Mouse (Mus musculus) midbrain, postnatal 0 days (tissue): ENCODE results near the gene Jag2. TPM values are rescaled to one million over a fixed set of nuclear protein-coding genes. Genes with fewer than 3 reads are reported as not detected.

ENCODE experiments used
- ATAC-seq: fragments of 200-750 bp; cut with Nextera tagmentation; 2 replicates; pipeline ENCODE4 v1.8.0; 2017; ENCODE audit warnings: moderate number of reproducible peaks, mild to moderate bottlenecking, moderate TSS enrichment, moderate library complexity; ENCODE audit not compliant: low FRiP score
- DNase-seq: peaks from one replicate; pipeline ENCODE4 v3.0.0-alpha.2; 2015; ENCODE audit warnings: low spot score
- H3K27ac ChIP-seq: fragments of 300-500 bp; sonication (generic); 2 replicates; pipeline ENCODE4 v1.5.1; 2014; ENCODE audit warnings: low read depth, mild to moderate bottlenecking, low read length, mixed read lengths
- H3K27me3 ChIP-seq: fragments of 300-500 bp; sonication (generic); 2 replicates; pipeline ENCODE4 v1.6.1; 2014; ENCODE audit warnings: low read length, control low read depth, mixed read lengths; ENCODE audit not compliant: insufficient read depth
- H3K36me3 ChIP-seq: fragments of 300-500 bp; sonication (generic); 2 replicates; pipeline ENCODE4 v1.6.1; 2014; ENCODE audit warnings: low read length, control low read depth, mixed read lengths; ENCODE audit not compliant: insufficient read depth
- H3K4me1 ChIP-seq: fragments of 300-500 bp; sonication (generic); 2 replicates; pipeline ENCODE4 v1.6.1; 2014; ENCODE audit warnings: mild to moderate bottlenecking, control low read depth, antibody characterized with exemption, low read length, mixed read lengths; ENCODE audit not compliant: insufficient read depth
- H3K4me2 ChIP-seq: fragments of 300-500 bp; sonication (generic); 2 replicates; pipeline ENCODE4 v1.6.1; 2014; ENCODE audit warnings: low read depth, mild to moderate bottlenecking, low read length, mixed read lengths; ENCODE audit not compliant: poor library complexity, severe bottlenecking
- H3K4me3 ChIP-seq: fragments of 300-500 bp; sonication (generic); 2 replicates; pipeline ENCODE4 v1.5.1; 2014; ENCODE audit warnings: low read depth, mild to moderate bottlenecking, low read length, moderate library complexity
- H3K9ac ChIP-seq: fragments of 300-500 bp; sonication (generic); replicated peaks from 2 replicates; pipeline ENCODE4 v1.6.1; 2014; ENCODE audit warnings: mild to moderate bottlenecking, low read length, moderate library complexity, mixed read lengths; ENCODE audit not compliant: poor library complexity, severe bottlenecking
- H3K9me3 ChIP-seq: fragments of 300-500 bp; sonication (generic); 2 replicates; pipeline ENCODE4 v1.6.1; 2016; ENCODE audit warnings: low read length, control low read depth
- CTCF ChIP-seq: IDR thresholded peaks from 2 replicates; pipeline ENCODE4 v1.5.1; 2016; ENCODE audit warnings: antibody characterized with exemption, mild to moderate bottlenecking
- WGBS: fragments of 180-500 bp; shearing (Covaris S2); extraction: QIAGEN DNeasy Blood & Tissue Kit; methylation state at CpG from one replicate; pipeline ENCODE4 v1.1.7; 2014; 5-methylcytosine and 5-hydroxymethylcytosine counted together
- polyA plus RNA-seq: library from polyadenylated mRNA; unstranded; fragments of >200 nt; fragmentation: Nextera tagmentation; extraction: Ambion mirVana; gene quantifications from 2 replicates; pipeline ENCODE4 v1.2.1, GENCODE M21; 2015
- total RNA-seq: library from RNA; depleted of rRNA; stranded (reverse); fragments of >200 nt; gene quantifications from 2 replicates; pipeline ENCODE4 v1.2.3, GENCODE M21; 2014

Jag2 gene
- total and polyA plus RNA-seq, 2 experiments from 2014 or later, result 12.1 to 94.6 TPM

DNA sequence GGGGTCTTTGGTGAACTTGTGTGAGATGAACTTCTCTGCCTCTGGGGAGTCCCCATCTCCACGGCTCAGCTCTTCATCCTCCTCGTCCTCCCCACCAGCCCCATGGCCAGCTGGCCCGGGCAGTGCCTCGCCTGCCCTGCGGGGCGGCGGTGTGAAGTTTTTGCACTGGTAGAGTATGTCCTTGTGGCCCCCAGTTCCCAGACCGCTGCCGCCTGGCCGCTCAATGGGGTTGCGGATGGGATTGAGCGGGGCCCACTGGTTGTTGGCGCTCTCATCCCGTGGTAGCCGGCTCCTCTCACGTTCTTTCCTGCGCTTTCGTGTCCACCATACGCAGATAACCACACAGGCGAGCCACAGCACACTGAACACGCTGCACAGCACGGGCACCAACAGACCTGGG is 20.6 kb downstream of the Jag2 start:
- Histone ChIP-seq H3K9me3 (no peaks in the 10 kb centered on the region), H3K36me3 (peaks cover 77% of the 10 kb centered on the region), H3K9ac (no peak overlapping the region), H3K4me3 (no peak overlapping the region), H3K4me2 (no peak overlapping the region), H3K27ac (no peak overlapping the region), H3K27me3 (no peaks in the 10 kb centered on the region), H3K4me1 (no peaks in the 10 kb centered on the region)
- DNase-seq (no peak), ATAC-seq (no peak)
- TF ChIP-seq CTCF, result no peak
- WGBS, result 95% methylated on average over 22 of the region's 22 CpGs

DNA sequence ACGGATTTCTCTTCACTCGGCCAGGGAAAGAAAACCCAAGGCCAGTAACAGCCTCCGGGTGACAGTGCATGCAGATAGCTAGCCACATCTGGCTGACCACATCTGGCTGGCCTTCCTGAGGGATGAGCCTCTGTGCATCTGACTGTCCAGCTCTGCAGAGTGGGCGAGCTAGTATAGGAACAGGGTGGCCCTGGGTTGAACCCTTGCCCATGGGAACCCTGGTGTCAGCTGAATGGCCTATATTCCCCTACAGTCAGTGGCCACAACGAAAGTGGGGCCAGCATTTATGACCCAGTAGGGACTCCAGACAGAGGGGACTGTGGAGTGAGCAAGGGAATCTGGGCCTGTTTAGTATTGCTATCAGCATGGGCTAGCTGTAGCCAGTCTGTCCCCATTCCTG is 24.6 kb downstream of the Jag2 start:
- Histone ChIP-seq H3K27me3 (no peaks in the 10 kb centered on the region), H3K9me3 (no peaks in the 10 kb centered on the region), H3K36me3 (peaks cover 37% of the 10 kb centered on the region), H3K4me2 (no peak overlapping the region), H3K27ac (no peak overlapping the region), H3K9ac (no peak overlapping the region), H3K4me1 (no peaks in the 10 kb centered on the region), H3K4me3 (no peak overlapping the region)
- DNase-seq, result no peak
- no peak for TF ChIP-seq CTCF
- no peak for ATAC-seq
- WGBS, result 88% methylated on average over 5 of the region's 5 CpGs

DNA sequence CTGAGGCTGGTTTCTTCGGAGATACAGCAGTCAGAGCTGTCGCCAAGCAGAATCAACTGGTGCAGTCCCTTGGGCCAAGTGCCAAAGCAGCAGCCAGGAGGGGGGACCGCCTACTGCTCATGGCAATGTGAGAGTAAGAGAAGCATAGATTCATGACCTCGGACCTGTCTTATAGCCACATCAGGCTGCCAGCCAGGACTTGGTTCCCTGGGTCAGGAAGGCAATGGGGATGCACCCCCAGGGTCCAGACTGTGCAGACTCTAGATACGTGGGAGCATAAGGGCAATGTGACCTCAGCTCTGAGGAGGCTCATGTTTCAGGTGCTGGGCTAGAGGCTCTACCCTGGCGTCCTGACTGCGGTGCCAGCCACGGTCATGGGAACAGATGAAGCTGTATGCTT is 25.6 kb downstream of the Jag2 start:
- no peak overlapping the region for H3K4me3 ChIP-seq
- DNase-seq (no peak), ATAC-seq (no peak)
- H3K9ac ChIP-seq, result no peak overlapping the region
- peaks cover 27% of the 10 kb centered on the region for H3K36me3 ChIP-seq
- no peak for TF ChIP-seq CTCF
- no peak overlapping the region for H3K27ac ChIP-seq
- no peaks in the 10 kb centered on the region for H3K9me3 ChIP-seq
- WGBS, result 73% methylated on average over 8 of the region's 8 CpGs
- no peak overlapping the region for H3K4me2 ChIP-seq
- H3K4me1 ChIP-seq, result no peaks in the 10 kb centered on the region
- no peaks in the 10 kb centered on the region for H3K27me3 ChIP-seq

DNA sequence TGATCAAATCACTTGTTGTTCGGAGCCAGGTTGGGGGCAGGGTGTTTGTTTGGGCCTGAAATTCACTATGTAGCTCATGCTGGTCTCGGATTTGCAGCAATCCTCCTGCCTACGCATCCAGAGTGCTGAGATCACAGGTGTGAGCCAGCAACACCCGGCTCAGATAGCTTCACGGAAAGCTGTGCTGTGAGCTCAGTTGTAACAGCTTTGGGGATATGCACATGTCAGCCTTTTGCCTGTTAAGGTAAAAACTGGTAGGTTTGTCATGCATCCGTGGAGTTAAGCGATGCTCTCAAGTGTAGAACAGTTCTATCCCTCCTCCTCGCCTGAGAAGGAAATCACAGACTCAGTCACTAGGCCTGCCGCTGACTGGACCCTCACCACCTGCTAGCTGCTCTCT is 28.9 kb downstream of the Jag2 start:
- Histone ChIP-seq H3K27me3 (no peaks in the 10 kb centered on the region), H3K9me3 (no peaks in the 10 kb centered on the region), H3K4me1 (0 out of 2 replicates have a peak, but pooled peaks cover 2% of the 10 kb centered on the region), H3K27ac (no peak overlapping the region), H3K4me3 (no peak overlapping the region), H3K36me3 (0 out of 2 replicates have a peak, but pooled peaks cover 4% of the 10 kb centered on the region), H3K4me2 (no peak overlapping the region), H3K9ac (no peak overlapping the region)
- WGBS, result 87% methylated on average over 9 of the region's 9 CpGs
- ATAC-seq (no peak), DNase-seq (no peak)
- no peak for TF ChIP-seq CTCF

- Histone ChIP-seq H3K36me3 (no peaks in the 10 kb centered on the region), H3K4me2 (no peak overlapping the region), H3K9ac (no peak overlapping the region), H3K9me3 (no peaks in the 10 kb centered on the region), H3K4me3 (no peak overlapping the region), H3K27me3 (no peaks in the 10 kb centered on the region), H3K27ac (no peak overlapping the region), H3K4me1 (0 out of 2 replicates have a peak, but pooled peaks cover 2% of the 10 kb centered on the region)
- no peak for TF ChIP-seq CTCF
- DNase-seq (no peak), ATAC-seq (no peak)
- 67% methylated on average over 4 of the region's 4 CpGs for WGBS
These were observed 30.6 kb downstream of the Jag2 start for GRCm38 (mm10) chr12:112898960-112899359.

- Histone ChIP-seq H3K27me3 (no peaks in the 10 kb centered on the region), H3K4me3 (no peak overlapping the region), H3K36me3 (no peaks in the 10 kb centered on the region), H3K9me3 (no peaks in the 10 kb centered on the region), H3K27ac (no peak overlapping the region), H3K4me1 (0 out of 2 replicates have a peak, but pooled peaks cover 2% of the 10 kb centered on the region), H3K4me2 (no peak overlapping the region), H3K9ac (no peak overlapping the region)
- TF ChIP-seq CTCF, result no peak
- WGBS, result 71% methylated on average over 12 of the region's 12 CpGs
- ATAC-seq (no peak), DNase-seq (no peak)
These were observed 31.2 kb downstream of the Jag2 start for GRCm38 (mm10) chr12:112898351-112898750.
